Mouse (Mus musculus) right cerebral cortex, postnatal 10 days (tissue): ENCODE data around the gene Scgb2b7.
"Not testable (repeated sequence)": the region's sequence is repeated elsewhere in the genome, so short reads cannot be mapped to it uniquely, and the experiment has no call there.

Experiments used
- DNase-seq, 2 experiments: peaks; one replicate each; pipeline ENCODE4 v3.0.0; 2021; ENCODE audit warnings: low spot score in 2 of 2

Scgb2b7 gene

GRCm38 (mm10) chr7:31705657-31706056, at the start of gene Scgb2b7:
Gene Scgb2b7 (minus strand): TSS chr7:31705757.
- DNase-seq: not testable (repeated sequence)

GRCm38 (mm10) chr7:31712365-31712764, 6.8 kb upstream of the Scgb2b7 start, which contains the start of gene Scgb1b7:
Gene Scgb1b7 (plus strand): TSS chr7:31712665.
- not testable (repeated sequence) for DNase-seq
